Mouse (Mus musculus): ENCODE data around the gene Rab10.

Gene Rab10

GRCm38 (mm10) chr12:3236831-3237681, 72.7 kb downstream of the Rab10 start:
- DNase-seq (ENCODE audit: low read depth, low spot score), result peak; percentile 63

GRCm38 (mm10) chr12:3236163-3236641, 73.6 kb downstream of the Rab10 start:
- no peak for DNase-seq (ENCODE audit: low read depth, low spot score)

GRCm38 (mm10) chr12:3235646-3236161, 74.1 kb downstream of the Rab10 start:
- DNase-seq (ENCODE audit: low read depth, low spot score), result peak; percentile 96

- DNase-seq (ENCODE audit: low read depth, low spot score), result peak; percentile 98
These were observed 74.6 kb downstream of the Rab10 start for GRCm38 (mm10) chr12:3235124-3235631.

DNA sequence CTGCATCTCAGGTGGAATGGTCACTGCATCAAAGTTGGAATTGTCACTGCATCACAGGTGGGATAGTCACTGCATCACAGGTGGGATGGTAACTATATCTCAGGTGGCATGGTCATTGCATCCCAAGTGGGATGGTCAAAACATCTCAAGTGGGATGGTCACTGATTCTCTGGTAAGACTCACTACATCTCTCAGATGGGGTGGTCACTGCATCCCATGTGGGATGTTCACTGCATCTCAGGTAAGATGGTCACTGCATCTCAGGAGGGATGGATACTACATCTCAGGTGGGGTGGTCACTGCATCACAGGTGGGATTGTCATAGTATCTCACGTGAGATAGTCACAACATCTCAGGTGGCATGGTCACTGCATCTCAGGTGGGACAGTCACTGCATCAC, 75.7 kb downstream of the Rab10 start:
- no peak for DNase-seq (ENCODE audit: low read depth, low spot score)

DNA sequence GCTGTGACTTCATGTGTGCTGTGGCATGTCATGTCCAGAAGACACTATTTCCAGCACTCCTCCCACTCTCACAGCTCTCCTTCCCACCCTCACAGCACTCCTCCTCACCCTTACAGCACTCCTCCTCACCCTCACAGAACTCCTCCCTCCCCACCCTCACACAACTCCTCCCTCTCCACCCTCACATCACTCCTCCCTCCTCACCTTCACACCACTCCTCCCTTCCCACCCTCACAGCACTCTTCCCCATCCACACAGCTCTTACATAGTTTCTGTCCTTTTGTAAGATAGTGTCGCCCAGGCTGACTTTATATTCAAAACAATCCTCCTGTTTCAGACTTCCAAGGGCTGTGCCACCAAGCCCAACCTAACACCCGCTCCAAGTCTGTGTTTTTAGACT, 86.4 kb downstream of the Rab10 start:
- DNase-seq (ENCODE audit: low read depth, low spot score), result no peak

GRCm38 (mm10) chr12:3210181-3210580, 99.6 kb downstream of the Rab10 start:
- no peak for DNase-seq (ENCODE audit: low read depth, low spot score)

GRCm38 (mm10) chr12:3209163-3209562, 100.6 kb downstream of the Rab10 start:
- no peak for DNase-seq (ENCODE audit: low read depth, low spot score)

All from CD4-positive helper T cell, adult 2 months (primary cell).